22 mouse cellular contexts compared by ENCODE assay signal in genomic region chr19:47175472-47175871, GRCm38 (mm10). TPM values are rescaled to one million over a fixed set of nuclear protein-coding genes. Genes with fewer than 3 reads are reported as not detected.
DNase-seq lines count a peak whose midpoint lies in the region; ATAC-seq and TF ChIP-seq lines count a peak whose summit lies in the region.
"Had no signal": no experiment of that assay in that cellular context is flagged by ENCODE, and none has a peak within 500 bp of the region (broad histone marks: within the 10 kb centered on the region; RNA-seq: fewer than 3 reads in every experiment).

No protein-coding gene starts in this region.

- TF ChIP-seq POLR2A in CH12.LX (IDR thresholded peaks at IDR 0.05; ENCODE audit: low read depth, low read length): no peak
- TF ChIP-seq POLR2A in cortical plate, adult 2 months (IDR thresholded peaks at IDR 0.05; ENCODE audit: extremely low read depth, insufficient read depth, low read length): no peak

- 56% methylated on average over 2 of the region's 2 CpGs for WGBS in lung, embryonic 14.5 days

- TF ChIP-seq EP300 in CH12.LX (IDR thresholded peaks at IDR 0.05; ENCODE audit: low read length): no peak

- peaks cover 27% of the 10 kb centered on the region for H3K27me3 ChIP-seq in lung, embryonic 14.5 days (ENCODE audit: insufficient read depth, low read length)
- peaks cover 62% of the 10 kb centered on the region for H3K27me3 ChIP-seq in CH12.LX (replicated peaks)

- H3K4me2 ChIP-seq in lung, embryonic 14.5 days: no peak overlapping the region
- no peak overlapping the region for H3K4me2 ChIP-seq in CH12.LX (ENCODE audit: insufficient read depth, low read depth, poor library complexity, severe bottlenecking)
- H3K4me2 ChIP-seq: forebrain, embryonic 15.5 days; heart, embryonic 13.5 days; hindbrain, embryonic 12.5 days; midbrain, embryonic 13.5 days; neural tube, embryonic 12.5 days had no signal

- peaks cover 4% of the 10 kb centered on the region; the same call in 1 of the 2 replicates for H3K4me1 ChIP-seq in lung, embryonic 14.5 days (ENCODE audit: insufficient read depth)
- H3K4me1 ChIP-seq in CH12.LX (ENCODE audit: control insufficient read depth in 1 of 2, insufficient read depth in 2 of 2): peaks cover 5 to 16% of the 10 kb centered on the region in 2 experiments
- no peaks in the 10 kb centered on the region; the same call in 1 of the 2 replicates for H3K4me1 ChIP-seq in cortical plate, adult 2 months (ENCODE audit: control insufficient read depth, insufficient read depth, low read length)

- no peak overlapping the region for H3K4me3 ChIP-seq in gastrocnemius, adult 2 months
- no peak overlapping the region for H3K4me3 ChIP-seq in lung, embryonic 14.5 days (ENCODE audit: low read depth, low read length)
- H3K4me3 ChIP-seq in CH12.LX (replicated peaks in 1 of 3; ENCODE audit: low read depth in 2 of 3, low read length in 2 of 3, poor library complexity in 1 of 3): no peak overlapping the region
- no peak overlapping the region for H3K4me3 ChIP-seq in cortical plate, adult 2 months (ENCODE audit: insufficient read depth, low read length)
- H3K4me3 ChIP-seq: forebrain, embryonic 15.5 days; heart, embryonic 13.5 days; hindbrain, embryonic 12.5 days; midbrain, embryonic 13.5 days; neural tube, embryonic 12.5 days had no signal

- ATAC-seq in lung, embryonic 14.5 days (ENCODE audit: insufficient read depth): no peak
- ATAC-seq: forebrain, embryonic 15.5 days; midbrain, embryonic 13.5 days had no signal

- no peak; the same call in none of the 2 replicates for TF ChIP-seq RAD21 in CH12.LX (IDR thresholded peaks at IDR 0.05; ENCODE audit: low read depth, low read length)

- in situ Hi-C loops in CH12.LX (cut with MboI; ENCODE audit: low pct_ligation_motif_present, low pct_unique_long_range_greater_than_20kb, low sequenced_read_pairs): loop anchor here (5.0 to 10.0 kb wide), 2 partner anchors 89 to 157 kb away; no protein-coding TSS in a partner anchor

- TF ChIP-seq CTCF in gastrocnemius, adult 2 months (IDR thresholded peaks at IDR 0.05): peak; percentile 16; the same call in 1 of the 2 replicates
- TF ChIP-seq CTCF in lung, embryonic 14.5 days (IDR thresholded peaks at IDR 0.05; ENCODE audit: low read depth): peak; percentile 21; the same call in 1 of the 2 replicates
- TF ChIP-seq CTCF in CH12.LX (conservative IDR thresholded peaks at IDR 0.05 in 1 of 2, IDR thresholded peaks at IDR 0.05 in 1 of 2; ENCODE audit: low read depth in 2 of 2, low read length in 2 of 2): peak in 1 of 2 experiments; percentile 49; a peak in 2 of 4 replicates
- 0 out of 2 replicates have a peak, but pooled peaks have one; percentile 24 for TF ChIP-seq CTCF in cortical plate, adult 2 months (IDR thresholded peaks at IDR 0.05; ENCODE audit: extremely low read depth, insufficient read depth, low read length)

- H3K27ac ChIP-seq in gastrocnemius, adult 2 months: no peak overlapping the region
- H3K27ac ChIP-seq in lung, embryonic 14.5 days (ENCODE audit: low read depth): no peak overlapping the region
- H3K27ac ChIP-seq in CH12.LX (ENCODE audit: insufficient read depth, low read depth): no peak overlapping the region
- H3K27ac ChIP-seq in cortical plate, adult 2 months (ENCODE audit: insufficient read depth, low read length): no peak overlapping the region
- H3K27ac ChIP-seq: forebrain, embryonic 15.5 days; heart, embryonic 13.5 days; hindbrain, embryonic 12.5 days; midbrain, embryonic 13.5 days; neural tube, embryonic 12.5 days had no signal

- no peak overlapping the region for H3K9ac ChIP-seq in lung, embryonic 14.5 days
- H3K9ac ChIP-seq in CH12.LX (ENCODE audit: insufficient read depth, low read depth): no peak overlapping the region
- H3K9ac ChIP-seq: forebrain, embryonic 15.5 days; heart, embryonic 13.5 days; hindbrain, embryonic 12.5 days; midbrain, embryonic 13.5 days; neural tube, embryonic 12.5 days had no signal

- no peak for DNase-seq in gastrocnemius, adult 2 months
- DNase-seq in gastrocnemius, postnatal 14 days: no peak
- no peak for DNase-seq in lung, embryonic 14.5 days
- DNase-seq in lung, postnatal 4 days: no peak
- DNase-seq in CH12.LX (ENCODE audit: extremely low read depth): peak; percentile 50
- no peak for DNase-seq in ovary, postnatal 14 days (ENCODE audit: low spot score)
- DNase-seq in left cerebral cortex, adult 8-10 months (ENCODE audit: low spot score in 2 of 2): no peak
- DNase-seq: adrenal gland, postnatal 25 days; gastrocnemius, postnatal 10 days; kidney, adult 9 months; lung, postnatal 14 days; spleen, adult 18-20 months had no signal

- no peaks in the 10 kb centered on the region for H3K79me2 ChIP-seq in CH12.LX (replicated peaks; ENCODE audit: control insufficient read depth, extremely low read depth, insufficient read depth, poor library complexity, severe bottlenecking)

- H3K36me3 ChIP-seq in lung, embryonic 14.5 days (ENCODE audit: insufficient read depth): no peaks in the 10 kb centered on the region
- no peaks in the 10 kb centered on the region for H3K36me3 ChIP-seq in CH12.LX (replicated peaks in 1 of 2; ENCODE audit: control insufficient read depth in 1 of 2, insufficient read depth in 1 of 2, low read length in 1 of 2)
- H3K36me3 ChIP-seq: forebrain, embryonic 15.5 days; heart, embryonic 13.5 days; hindbrain, embryonic 12.5 days; midbrain, embryonic 13.5 days; neural tube, embryonic 12.5 days had no signal

- no peaks in the 10 kb centered on the region for H3K9me3 ChIP-seq in lung, embryonic 14.5 days (ENCODE audit: low read depth, low read length)
- peaks cover 18% of the 10 kb centered on the region for H3K9me3 ChIP-seq in CH12.LX (replicated peaks; ENCODE audit: low read length)
- H3K9me3 ChIP-seq: forebrain, embryonic 15.5 days; heart, embryonic 13.5 days; hindbrain, embryonic 12.5 days; midbrain, embryonic 13.5 days; neural tube, embryonic 12.5 days had no signal

- dilution Hi-C loops in CH12.LX (cut with MboI; ENCODE audit: extremely low pct_ligation_motif_present, extremely low pct_unique_long_range_greater_than_20kb, low sequenced_read_pairs): no loop called here

- intact Hi-C loops in gastrocnemius, adult 2 months (cut with DNase I): loop anchor here (2.0 kb wide), 2 partner anchors 83 to 163 kb away; no protein-coding TSS in a partner anchor
- intact Hi-C loops in gastrocnemius, postnatal 14 days (cut with DNase I; ENCODE audit: low total_unique reads): loop anchor here (5.0 kb wide), 1 partner anchor 162 kb away; no protein-coding TSS in a partner anchor

TF ChIP-seq in CH12.LX, 34 proteins besides CTCF, POLR2A, EP300 and RAD21 (continues in another document):
- TF ChIP-seq MXI1 (IDR thresholded peaks at IDR 0.05; ENCODE audit: low read depth, low read length) (no peak), IRF4 (IDR thresholded peaks at IDR 0.05; ENCODE audit: low read depth, low read length) (no peak), ETS1 (conservative IDR thresholded peaks at IDR 0.05; ENCODE audit: low read depth, low read length) (no peak), PAX5 (IDR thresholded peaks at IDR 0.05; ENCODE audit: low read length) (no peak), POLR2AphosphoS2 (IDR thresholded peaks at IDR 0.05; ENCODE audit: low read depth, low read length) (no peak), MAZ (IDR thresholded peaks at IDR 0.05; ENCODE audit: low read depth, low read length) (no peak), MYC (IDR thresholded peaks at IDR 0.05; ENCODE audit: low read depth, low read length) (no peak), NELFE (IDR thresholded peaks at IDR 0.05; ENCODE audit: low read depth, low read length) (no peak), JUN (IDR thresholded peaks at IDR 0.05; ENCODE audit: insufficient read depth, low read depth, low read length) (no peak), GABPA (IDR thresholded peaks at IDR 0.05; ENCODE audit: insufficient replicate concordance, low read depth, low read length) (no peak), HCFC1 (IDR thresholded peaks at IDR 0.05; ENCODE audit: low read depth, low read length) (no peak), SMC3 (IDR thresholded peaks at IDR 0.05; ENCODE audit: low read depth, low read length) (no peak), USF2 (conservative IDR thresholded peaks at IDR 0.05; ENCODE audit: low read depth, low read length) (no peak), JUND (conservative IDR thresholded peaks at IDR 0.05; ENCODE audit: low read depth, low read length) (no peak)

RNA-seq across cellular contexts. Expression of gene Neurl1a, which starts 3.1 kb away (rescaled TPM):
- total RNA-seq in gastrocnemius, adult 2 months (2021): 100 to 1,000 TPM; 124 to 133 TPM
- 10 to 100 TPM; 63.6 to 86.9 TPM for total RNA-seq in gastrocnemius, postnatal 14 days (2021)
- polyA plus RNA-seq in lung, embryonic 14.5 days (2014; fragmentation: Nextera tagmentation; extraction: Ambion mirVana): 7.6 and 8.0 TPM in 2 replicates
- 0.13 TPM in 1 of 2 replicates, not detected in the other for total RNA-seq in CH12.LX (2012; rRNA removed)
- 0.05 TPM in 1 of 2 replicates, not detected in the other for total RNA-seq in CH12.LX (2014; rRNA removed)
- not detected in 2 replicates for polyA plus RNA-seq in CH12.LX (2012; ENCODE audit: insufficient read length, low read depth)
- polyA plus RNA-seq in cortical plate, adult 2 months (2012; rRNA removed): 118 and 124 TPM in 2 replicates
- total RNA-seq in left cerebral cortex, adult 8-10 months (2022): 100 to 1,000 TPM; 159 to 179 (median 172) TPM

RNA-seq across cellular contexts. Expression of gene Calhm3, which starts 17.9 kb away (rescaled TPM):
- total RNA-seq in gastrocnemius, adult 2 months (2021): not detected
- not detected for total RNA-seq in gastrocnemius, postnatal 14 days (2021)
- polyA plus RNA-seq in lung, embryonic 14.5 days (2014; fragmentation: Nextera tagmentation; extraction: Ambion mirVana): not detected in 2 replicates
- total RNA-seq in CH12.LX (2012; rRNA removed): not detected in 2 replicates
- total RNA-seq in CH12.LX (2014; rRNA removed): not detected in 2 replicates
- not detected in 2 replicates for polyA plus RNA-seq in CH12.LX (2012; ENCODE audit: insufficient read length, low read depth)
- polyA plus RNA-seq in cortical plate, adult 2 months (2012; rRNA removed): 0.10 TPM in 1 of 2 replicates, not detected in the other
- not detected for total RNA-seq in left cerebral cortex, adult 8-10 months (2022)
- total RNA-seq: adrenal gland, postnatal 25 days; gastrocnemius, postnatal 10 days; layer of hippocampus, adult 8-10 months; left cerebral cortex, postnatal 10 days; liver, adult 2 months had no signal
- polyA plus RNA-seq: forebrain, embryonic 15.5 days; heart, embryonic 13.5 days; hindbrain, embryonic 12.5 days; liver, adult 2 months; midbrain, embryonic 13.5 days; neural tube, embryonic 12.5 days; urinary bladder, adult 2 months had no signal

RNA-seq across cellular contexts. Expression of gene Calhm1, which starts 31.4 kb away (rescaled TPM):
- total RNA-seq in gastrocnemius, adult 2 months (2021): not detected
- total RNA-seq in gastrocnemius, postnatal 14 days (2021): not detected
- polyA plus RNA-seq in lung, embryonic 14.5 days (2014; fragmentation: Nextera tagmentation; extraction: Ambion mirVana): not detected in 2 replicates
- total RNA-seq in CH12.LX (2012; rRNA removed) (not detected in 2 replicates), CH12.LX (2014; rRNA removed) (not detected in 2 replicates)
- polyA plus RNA-seq in CH12.LX (2012; ENCODE audit: insufficient read length, low read depth): not detected in 2 replicates
- not detected in 2 replicates for polyA plus RNA-seq in cortical plate, adult 2 months (2012; rRNA removed)
- total RNA-seq in left cerebral cortex, adult 8-10 months (2022): not detected
- total RNA-seq: adrenal gland, postnatal 25 days; gastrocnemius, postnatal 10 days; layer of hippocampus, adult 8-10 months; left cerebral cortex, postnatal 10 days; liver, adult 2 months had no signal
- polyA plus RNA-seq: forebrain, embryonic 15.5 days; heart, embryonic 13.5 days; hindbrain, embryonic 12.5 days; liver, adult 2 months; midbrain, embryonic 13.5 days; neural tube, embryonic 12.5 days; urinary bladder, adult 2 months had no signal

RNA-seq across cellular contexts. Expression of gene Calhm2, which starts 37.4 kb away (rescaled TPM):
- 1 to 10 TPM; 1.6 to 2.3 TPM for total RNA-seq in gastrocnemius, adult 2 months (2021)
- total RNA-seq in gastrocnemius, postnatal 14 days (2021): 1 to 10 TPM; 2.4 to 3.2 TPM
- polyA plus RNA-seq in lung, embryonic 14.5 days (2014; fragmentation: Nextera tagmentation; extraction: Ambion mirVana): 2.4 and 2.6 TPM in 2 replicates
- total RNA-seq in CH12.LX (2012; rRNA removed) (10.4 and 11.9 TPM in 2 replicates), CH12.LX (2014; rRNA removed) (6.3 and 6.5 TPM in 2 replicates)
- polyA plus RNA-seq in CH12.LX (2012; ENCODE audit: insufficient read length, low read depth): 9.0 and 10.1 TPM in 2 replicates
- polyA plus RNA-seq in cortical plate, adult 2 months (2012; rRNA removed): 4.6 and 5.3 TPM in 2 replicates
- total RNA-seq in left cerebral cortex, adult 8-10 months (2022): 1 to 10 TPM; 4.4 to 6.6 (median 6.3) TPM

Comparison
In these comparisons a context has a peak if more than half of its experiments do, and no peak if none do; other contexts are left out.
1. RNA of gene Neurl1a, which starts 3.1 kb away (total RNA-seq): 159 to 179 TPM in left cerebral cortex, adult 8-10 months, 124 to 133 TPM in gastrocnemius, adult 2 months and 63.6 to 86.9 TPM in gastrocnemius, postnatal 14 days; 0.05 to 0.13 TPM in CH12.LX; every median in the first group is over 10 times any median in the second.